Mouse (Mus musculus): ENCODE measurements around the gene Vps33b. TPM values are rescaled to one million over a fixed set of nuclear protein-coding genes. Genes with fewer than 3 reads are reported as not detected.
A peak's percentile ranks its signal among the peaks of the same experiment; 100 is the strongest.

The Vps33b gene
- total and polyA plus RNA-seq, 3 experiments: 23.4 to 24.9 TPM; not detected in 1

- no peak for TF ChIP-seq BHLHE40 (IDR thresholded peaks at IDR 0.05; ENCODE audit: borderline replicate concordance, low read depth, low read length)
- no peak for TF ChIP-seq KAT2A (conservative IDR thresholded peaks at IDR 0.05; ENCODE audit: low read depth, low read length)
- Histone ChIP-seq H3K79me2 (ENCODE audit: control insufficient read depth, insufficient read depth, low read length, poor library complexity) (peaks cover 52% of the 10 kb centered on the region), H3K9me3 (replicated peaks; ENCODE audit: insufficient read depth, low read length) (no peaks in the 10 kb centered on the region), H3K36me3 (ENCODE audit: control insufficient read depth in 1 of 2, insufficient read depth in 2 of 2, low read length in 2 of 2) (peaks cover 12 to 34% of the 10 kb centered on the region in 2 experiments), H3K27me3 (ENCODE audit: control insufficient read depth in 1 of 2, insufficient read depth in 2 of 2, low read length in 2 of 2) (no peaks in the 10 kb centered on the region), H3K4me1 (ENCODE audit: control insufficient read depth in 1 of 2, insufficient read depth in 2 of 2, low read length in 2 of 2) (peaks cover 0 to 7% of the 10 kb centered on the region in 2 experiments; a peak in 2 of 4 replicates), H3K4me3 (ENCODE audit: control insufficient read depth in 1 of 2, insufficient read depth in 1 of 2, low read depth in 2 of 2, low read length in 2 of 2) (no peak overlapping the region), H3K9ac (ENCODE audit: control insufficient read depth, low read depth, low read length, poor library complexity, severe bottlenecking) (no peak overlapping the region), H3K27ac (ENCODE audit: control insufficient read depth, low read depth, low read length) (no peak overlapping the region)
- no peak for DNase-seq (ENCODE audit: low read depth, low spot score)
These were observed 30.1 kb downstream of the Vps33b start for GRCm38 (mm10) chr7:80299568-80299967.

- H3K36me3 ChIP-seq (ENCODE audit: control insufficient read depth in 1 of 2, insufficient read depth in 2 of 2, low read length in 2 of 2): peaks cover 3 to 40% of the 10 kb centered on the region in 2 experiments; a peak in 3 of 4 replicates
- TF ChIP-seq NRF1 (IDR thresholded peaks at IDR 0.05; ENCODE audit: insufficient read depth, low read depth, low read length, poor library complexity, severe bottlenecking): no peak
- no peak for TF ChIP-seq POLR2AphosphoS2 (IDR thresholded peaks at IDR 0.05; ENCODE audit: low read length)
- TF ChIP-seq ZC3H11A (IDR thresholded peaks at IDR 0.05; ENCODE audit: low read depth, low read length): 0 out of 2 replicates have a peak, but pooled peaks have one; percentile 6
- TF ChIP-seq CTCF (IDR thresholded peaks at IDR 0.05 in 2 of 3, conservative IDR thresholded peaks at IDR 0.05 in 1 of 3; ENCODE audit: control insufficient read depth in 1 of 3, insufficient read depth in 1 of 3, low read depth in 2 of 3, low read length in 3 of 3, poor library complexity in 1 of 3, severe bottlenecking in 1 of 3): peak in 2 of 3 experiments; percentile 37 to 45; a peak in 4 of 6 replicates
- peak; percentile 32 for TF ChIP-seq RAD21 (IDR thresholded peaks at IDR 0.05; ENCODE audit: low read depth, low read length)
- H3K4me1 ChIP-seq (ENCODE audit: control insufficient read depth in 1 of 2, insufficient read depth in 2 of 2, low read length in 2 of 2): peaks cover 0 to 7% of the 10 kb centered on the region in 2 experiments; a peak in 1 of 4 replicates
These were observed 32.1 kb downstream of the Vps33b start for GRCm38 (mm10) chr7:80301522-80301921.

GRCm38 (mm10) chr7:80307766-80308165, 38.3 kb downstream of the Vps33b start:
- H3K27me3 ChIP-seq (ENCODE audit: control insufficient read depth in 1 of 2, insufficient read depth in 2 of 2, low read length in 2 of 2): no peaks in the 10 kb centered on the region
- H3K4me3 ChIP-seq (ENCODE audit: control insufficient read depth in 1 of 2, insufficient read depth in 1 of 2, low read depth in 2 of 2, low read length in 2 of 2): no peak overlapping the region
- H3K9me3 ChIP-seq (replicated peaks; ENCODE audit: insufficient read depth, low read length): no peaks in the 10 kb centered on the region
- TF ChIP-seq CTCF (IDR thresholded peaks at IDR 0.05 in 2 of 3, conservative IDR thresholded peaks at IDR 0.05 in 1 of 3; ENCODE audit: control insufficient read depth in 1 of 3, insufficient read depth in 1 of 3, low read depth in 2 of 3, low read length in 3 of 3, poor library complexity in 1 of 3, severe bottlenecking in 1 of 3) (peak in 1 of 3 experiments; percentile 29; a peak in 1 of 6 replicates), SMC3 (IDR thresholded peaks at IDR 0.05; ENCODE audit: low read depth, low read length) (peak; percentile 31; the same call in 1 of the 2 replicates), MYB (IDR thresholded peaks at IDR 0.05; ENCODE audit: low read depth, low read length) (no peak), RAD21 (IDR thresholded peaks at IDR 0.05; ENCODE audit: low read depth, low read length) (peak; percentile 8), POLR2A (IDR thresholded peaks at IDR 0.05; ENCODE audit: control insufficient read depth in 1 of 2, insufficient read depth in 1 of 2, low read depth in 1 of 2, low read length in 2 of 2, poor library complexity in 1 of 2) (no peak)
- no peak for DNase-seq (ENCODE audit: low read depth, low spot score)
- H3K9ac ChIP-seq (ENCODE audit: control insufficient read depth, low read depth, low read length, poor library complexity, severe bottlenecking): no peak overlapping the region
- no peaks in the 10 kb centered on the region for H3K4me1 ChIP-seq (ENCODE audit: control insufficient read depth in 1 of 2, insufficient read depth in 2 of 2, low read length in 2 of 2)
- no peak overlapping the region for H3K27ac ChIP-seq (ENCODE audit: control insufficient read depth, low read depth, low read length)
- peaks cover 0 to 45% of the 10 kb centered on the region in 2 experiments; a peak in 2 of 4 replicates for H3K36me3 ChIP-seq (ENCODE audit: control insufficient read depth in 1 of 2, insufficient read depth in 2 of 2, low read length in 2 of 2)
- 0 out of 2 replicates have a peak, but pooled peaks cover 2% of the 10 kb centered on the region for H3K79me2 ChIP-seq (ENCODE audit: control insufficient read depth, insufficient read depth, low read length, poor library complexity)

More at GRCm38 (mm10) chr7:80301522-80301921, 32.1 kb downstream of the Vps33b start:
- H3K4me3 ChIP-seq (ENCODE audit: control insufficient read depth in 1 of 2, insufficient read depth in 1 of 2, low read depth in 2 of 2, low read length in 2 of 2): no peak overlapping the region
- H3K9ac ChIP-seq (ENCODE audit: control insufficient read depth, low read depth, low read length, poor library complexity, severe bottlenecking): no peak overlapping the region
- H3K9me3 ChIP-seq (replicated peaks; ENCODE audit: insufficient read depth, low read length): no peaks in the 10 kb centered on the region
- peaks cover 34% of the 10 kb centered on the region for H3K79me2 ChIP-seq (ENCODE audit: control insufficient read depth, insufficient read depth, low read length, poor library complexity)
- peak; percentile 55 for DNase-seq (ENCODE audit: low read depth, low spot score)
- H3K27me3 ChIP-seq (ENCODE audit: control insufficient read depth in 1 of 2, insufficient read depth in 2 of 2, low read length in 2 of 2): no peaks in the 10 kb centered on the region
- no peak overlapping the region for H3K27ac ChIP-seq (ENCODE audit: control insufficient read depth, low read depth, low read length)
